Mouse (Mus musculus) MEL (cell line): ENCODE results near the gene Nek3. TPM values are rescaled to one million over a fixed set of nuclear protein-coding genes. Genes with fewer than 3 reads are reported as not detected.

Source experiments
- DNase-seq: peaks from one replicate; pipeline ENCODE4 v3.0.0; 2011; ENCODE audit warnings: low read depth, low spot score
- H3K27ac ChIP-seq: 2 replicates; pipeline ENCODE4 v1.5.1; 2012; ENCODE audit warnings: low read depth, mild to moderate bottlenecking, control low read depth, low read length, moderate library complexity; ENCODE audit not compliant: control insufficient read depth
- H3K27me3 ChIP-seq, 2 experiments: fragments of 150-350 bp in 1 of 2; sonication (generic) in 1 of 2; 2 replicates each; pipeline ENCODE4 v1.6.1; 2012; ENCODE audit warnings: low read length in 2 of 2, mild to moderate bottlenecking in 2 of 2, improper control_type of control experiment in 1 of 2, moderate library complexity in 1 of 2; ENCODE audit not compliant: insufficient read depth in 2 of 2, control insufficient read depth in 1 of 2
- H3K36me3 ChIP-seq, 2 experiments: 2 replicates each; pipeline ENCODE4 v1.6.1; 2012 to 2014; ENCODE audit warnings: low read length in 2 of 2, improper control_type of control experiment in 1 of 2, inconsistent platforms in 1 of 2, mild to moderate bottlenecking in 1 of 2; ENCODE audit not compliant: insufficient read depth in 2 of 2, control insufficient read depth in 1 of 2
- H3K4me1 ChIP-seq, 2 experiments: fragments of 150-350 bp in 1 of 2; sonication (generic) in 1 of 2; 2 replicates each; pipeline ENCODE4 v1.6.1; 2012; ENCODE audit warnings: low read length in 2 of 2, improper control_type of control experiment in 1 of 2, mild to moderate bottlenecking in 1 of 2; ENCODE audit not compliant: insufficient read depth in 2 of 2, control insufficient read depth in 1 of 2
- H3K4me3 ChIP-seq, 2 experiments: fragments of 150-350 bp in 1 of 2; sonication (generic) in 1 of 2; 2 replicates each; pipeline ENCODE4 v1.5.1; 2012; ENCODE audit warnings: low read depth in 2 of 2, low read length in 2 of 2, mild to moderate bottlenecking in 2 of 2, moderate library complexity in 2 of 2, control low read depth in 1 of 2, improper control_type of control experiment in 1 of 2; ENCODE audit not compliant: control insufficient read depth in 1 of 2, insufficient read depth in 1 of 2
- H3K79me2 ChIP-seq: 2 replicates; pipeline ENCODE4 v1.6.1; 2012; ENCODE audit warnings: mild to moderate bottlenecking, low read length, moderate library complexity; ENCODE audit not compliant: control insufficient read depth, poor library complexity, insufficient read depth
- H3K9ac ChIP-seq: 2 replicates; pipeline ENCODE4 v1.6.1; 2012; ENCODE audit warnings: low read depth, mild to moderate bottlenecking, control low read depth, low read length, moderate library complexity; ENCODE audit not compliant: control insufficient read depth, poor library complexity, severe bottlenecking
- H3K9me3 ChIP-seq: fragments of 150-350 bp; sonication (generic); replicated peaks from 2 replicates; pipeline ENCODE4 v1.6.1; 2012; ENCODE audit warnings: mild to moderate bottlenecking, low read length, improper control_type of control experiment, moderate library complexity; ENCODE audit not compliant: insufficient read depth
- E2F4 ChIP-seq: IDR thresholded peaks from 2 replicates; pipeline ENCODE4 v1.6.1; 2011; ENCODE audit warnings: low read depth, low read length, improper control_type of control experiment, borderline replicate concordance
- EP300 ChIP-seq, 2 experiments: IDR thresholded peaks; 2 replicates each; pipeline ENCODE4 v1.6.1; 2011; ENCODE audit warnings: improper control_type of control experiment in 2 of 2, low read length in 2 of 2, low read depth in 1 of 2, mild to moderate bottlenecking in 1 of 2
- GATA1 ChIP-seq: IDR thresholded peaks from 2 replicates; pipeline ENCODE4 v1.6.1; 2011; ENCODE audit warnings: low read depth, low read length, improper control_type of control experiment
- HCFC1 ChIP-seq: IDR thresholded peaks from 2 replicates; pipeline ENCODE4 v1.6.1; 2012; ENCODE audit warnings: low read depth, mild to moderate bottlenecking, inconsistent platforms, low read length, improper control_type of control experiment, moderate library complexity
- MAZ ChIP-seq: IDR thresholded peaks from 2 replicates; pipeline ENCODE4 v1.6.1; 2012; ENCODE audit warnings: low read depth, mild to moderate bottlenecking, inconsistent platforms, low read length, improper control_type of control experiment
- MEF2A ChIP-seq: IDR thresholded peaks from 2 replicates; pipeline ENCODE4 v1.6.1; 2014; ENCODE audit warnings: low read depth, mild to moderate bottlenecking, inconsistent platforms, low read length, improper control_type of control experiment; ENCODE audit not compliant: poor library complexity, insufficient replicate concordance, severe bottlenecking; ENCODE audit errors: extremely low read depth
- MYC ChIP-seq: IDR thresholded peaks from 2 replicates; pipeline ENCODE4 v1.6.1; 2011; ENCODE audit warnings: low read depth, mild to moderate bottlenecking, low read length, improper control_type of control experiment, moderate library complexity
- NELFE ChIP-seq: IDR thresholded peaks from 2 replicates; pipeline ENCODE4 v1.6.1; 2011; ENCODE audit warnings: low read depth, low read length, improper control_type of control experiment
- NRF1 ChIP-seq: IDR thresholded peaks from 2 replicates; pipeline ENCODE4 v1.6.1; 2014; ENCODE audit warnings: low read depth, mild to moderate bottlenecking, inconsistent platforms, low read length, improper control_type of control experiment, moderate library complexity; ENCODE audit not compliant: poor library complexity, insufficient read depth, severe bottlenecking
- POLR2A ChIP-seq, 2 experiments: IDR thresholded peaks; 2 replicates each; pipeline ENCODE4 v1.6.1; 2011 to 2012; ENCODE audit warnings: low read length in 2 of 2, mild to moderate bottlenecking in 2 of 2, control low read depth in 1 of 2, improper control_type of control experiment in 1 of 2, low read depth in 1 of 2, moderate library complexity in 1 of 2; ENCODE audit not compliant: control insufficient read depth in 1 of 2, insufficient read depth in 1 of 2, poor library complexity in 1 of 2
- POLR2AphosphoS2 ChIP-seq: IDR thresholded peaks from 2 replicates; pipeline ENCODE4 v1.6.1; 2011; ENCODE audit warnings: low read length, improper control_type of control experiment
- POLR2AphosphoS5 ChIP-seq: IDR thresholded peaks from 2 replicates; pipeline ENCODE4 v1.6.1; 2012; ENCODE audit warnings: low read depth, borderline replicate concordance, mild to moderate bottlenecking, inconsistent platforms, low read length, moderate library complexity, mixed read lengths
- RAD21 ChIP-seq: IDR thresholded peaks from 2 replicates; pipeline ENCODE4 v1.6.1; 2011; ENCODE audit warnings: mild to moderate bottlenecking, low read depth, low read length, improper control_type of control experiment
- RCOR1 ChIP-seq: IDR thresholded peaks from 2 replicates; pipeline ENCODE4 v1.6.1; 2012; ENCODE audit warnings: low read depth, mild to moderate bottlenecking, inconsistent platforms, low read length, improper control_type of control experiment
- SIN3A ChIP-seq: IDR thresholded peaks from 2 replicates; pipeline ENCODE4 v1.6.1; 2012; ENCODE audit warnings: low read length, improper control_type of control experiment, inconsistent platforms
- SMC3 ChIP-seq: IDR thresholded peaks from 2 replicates; pipeline ENCODE4 v1.6.1; 2011; ENCODE audit warnings: low read depth, low read length, improper control_type of control experiment
- TAL1 ChIP-seq: IDR thresholded peaks from 2 replicates; pipeline ENCODE4 v1.6.1; 2012; ENCODE audit warnings: mild to moderate bottlenecking, inconsistent platforms, low read length, moderate library complexity, mixed read lengths
- TCF12 ChIP-seq: IDR thresholded peaks from 2 replicates; pipeline ENCODE4 v1.6.1; 2014; ENCODE audit warnings: low read depth, mild to moderate bottlenecking, inconsistent platforms, low read length, improper control_type of control experiment, moderate library complexity
- USF1 ChIP-seq: IDR thresholded peaks from 2 replicates; pipeline ENCODE4 v1.6.1; 2014; ENCODE audit warnings: low read depth, mild to moderate bottlenecking, inconsistent platforms, low read length, improper control_type of control experiment, moderate library complexity
- USF2 ChIP-seq, 2 experiments: IDR thresholded peaks; 2 replicates each; pipeline ENCODE4 v1.6.1; 2011 to 2012; ENCODE audit warnings: improper control_type of control experiment in 2 of 2, low read length in 2 of 2, borderline replicate concordance in 1 of 2, inconsistent platforms in 1 of 2, low read depth in 1 of 2, mild to moderate bottlenecking in 1 of 2; ENCODE audit not compliant: insufficient read depth in 1 of 2
- ZC3H11A ChIP-seq: IDR thresholded peaks from 2 replicates; pipeline ENCODE4 v1.6.1; 2012; ENCODE audit warnings: low read depth, mild to moderate bottlenecking, inconsistent platforms, low read length, improper control_type of control experiment
- ZKSCAN1 ChIP-seq: IDR thresholded peaks from 2 replicates; pipeline ENCODE4 v1.6.1; 2012; ENCODE audit warnings: low read depth, mild to moderate bottlenecking, inconsistent platforms, low read length, improper control_type of control experiment, moderate library complexity
- ZMIZ1 ChIP-seq: IDR thresholded peaks from 2 replicates; pipeline ENCODE4 v1.6.1; 2012; ENCODE audit warnings: low read depth, mild to moderate bottlenecking, inconsistent platforms, low read length, improper control_type of control experiment, moderate library complexity
- polyA plus RNA-seq, 2 experiments: library from polyadenylated mRNA; stranded (reverse) in 1 of 2; unstranded in 1 of 2; fragments of >175 nt in 1 of 2; fragments of >200 nt in 1 of 2; gene quantifications; 2 replicates each; pipeline versions ENCODE4 v1.2.1 to v1.2.4; 2012; ENCODE audit warnings: low replicate concordance in 2 of 2, low read depth in 1 of 2; ENCODE audit not compliant: insufficient read length in 2 of 2, insufficient read depth in 1 of 2, missing spikeins in 1 of 2
- total RNA-seq: library from RNA; depleted of rRNA; stranded (reverse); fragments of 300-350 nt; gene quantifications from 2 replicates; pipeline ENCODE4 v1.2.3, GENCODE M21; 2012

The Nek3 gene
- total and polyA plus RNA-seq, 3 experiments, result 2.0 to 3.5 TPM; not detected in 1

GRCm38 (mm10) chr8:22143764-22144491 is 22.3 kb downstream of the Nek3 start:
- Histone ChIP-seq H3K27me3 (no peaks in the 10 kb centered on the region), H3K9me3 (no peaks in the 10 kb centered on the region), H3K4me1 (no peaks in the 10 kb centered on the region), H3K79me2 (no peaks in the 10 kb centered on the region), H3K36me3 (no peaks in the 10 kb centered on the region), H3K27ac (no peak overlapping the region), H3K4me3 (no peak overlapping the region), H3K9ac (no peak overlapping the region)
- no peak for DNase-seq
- no peak for TF ChIP-seq ZKSCAN1
- TF ChIP-seq POLR2AphosphoS5, result no peak
- no peak for TF ChIP-seq NRF1
- no peak for TF ChIP-seq ZMIZ1
- TF ChIP-seq TCF12, result no peak
- no peak for TF ChIP-seq HCFC1
- TF ChIP-seq USF1, result no peak
- TF ChIP-seq POLR2A (IDR thresholded peaks at IDR 0.05; ENCODE audit: control insufficient read depth in 1 of 2, insufficient read depth in 1 of 2, low read depth in 1 of 2, low read length in 2 of 2, poor library complexity in 1 of 2), result no peak
- TF ChIP-seq NELFE, result no peak
- no peak for TF ChIP-seq MEF2A
- no peak for TF ChIP-seq SIN3A
- no peak for TF ChIP-seq POLR2AphosphoS2
- no peak for TF ChIP-seq GATA1
- TF ChIP-seq RAD21, result no peak
- TF ChIP-seq RCOR1, result no peak
- TF ChIP-seq EP300 (IDR thresholded peaks at IDR 0.05; ENCODE audit: low read depth in 1 of 2, low read length in 2 of 2), result no peak
- no peak for TF ChIP-seq TAL1
- TF ChIP-seq MAZ, result no peak

- H3K79me2 ChIP-seq, result no peaks in the 10 kb centered on the region
- no peak overlapping the region for H3K27ac ChIP-seq
- H3K9me3 ChIP-seq, result no peaks in the 10 kb centered on the region
- TF ChIP-seq POLR2AphosphoS2 (no peak), ZC3H11A (no peak), USF2 (IDR thresholded peaks at IDR 0.05; ENCODE audit: borderline replicate concordance in 1 of 2, insufficient read depth in 1 of 2, low read depth in 1 of 2, low read length in 2 of 2) (no peak), E2F4 (no peak), POLR2AphosphoS5 (no peak), ZKSCAN1 (no peak), SMC3 (no peak), RAD21 (no peak), MYC (no peak)
- no peaks in the 10 kb centered on the region for H3K36me3 ChIP-seq
- H3K4me1 ChIP-seq, result no peaks in the 10 kb centered on the region
- no peak overlapping the region for H3K9ac ChIP-seq
- H3K27me3 ChIP-seq, result no peaks in the 10 kb centered on the region
- DNase-seq, result no peak
- H3K4me3 ChIP-seq, result no peak overlapping the region
Measured at GRCm38 (mm10) chr8:22142592-22142991, 23.6 kb downstream of the Nek3 start.
